8 mouse cellular contexts compared by ENCODE assay signal in genomic region chr12:84616977-84617630, GRCm38 (mm10). TPM values are rescaled to one million over a fixed set of nuclear protein-coding genes. Genes with fewer than 3 reads are reported as not detected.
A peak's percentile ranks its signal among the peaks of the same experiment; 100 is the strongest.
DNase-seq lines count a peak whose midpoint lies in the region; ATAC-seq and TF ChIP-seq lines count a peak whose summit lies in the region.

Gene Abcd4 (minus strand): TSS chr12:84617413.

- 0 out of 2 replicates have a peak, but pooled peaks have one; percentile 17 for TF ChIP-seq EP300 in ES-Bruce4 (IDR thresholded peaks at IDR 0.05; ENCODE audit: insufficient read depth, low read depth, low read length)
- peak; percentile 58; the same call in 1 of the 2 replicates for TF ChIP-seq EP300 in liver, postnatal 0 days (IDR thresholded peaks at IDR 0.05; ENCODE audit: low read depth)

- peak within 1 kb of the TSS; percentile 76 for H3K9ac ChIP-seq in ES-Bruce4 (ENCODE audit: low read depth, poor library complexity, severe bottlenecking)
- H3K9ac ChIP-seq in forebrain, embryonic 13.5 days, result peak within 1 kb of the TSS; percentile 85
- H3K9ac ChIP-seq in liver, postnatal 0 days (replicated peaks), result peak within 1 kb of the TSS; percentile 87
- peak within 1 kb of the TSS; percentile 74 for H3K9ac ChIP-seq in neural tube, embryonic 14.5 days (replicated peaks; ENCODE audit: low read depth, low read length)

- no peaks in the 10 kb centered on the region for H3K9me3 ChIP-seq in ES-Bruce4 (replicated peaks; ENCODE audit: control insufficient read depth, insufficient read depth, low read length, poor library complexity, severe bottlenecking)
- no peaks in the 10 kb centered on the region for H3K9me3 ChIP-seq in forebrain, embryonic 13.5 days (replicated peaks)
- no peaks in the 10 kb centered on the region for H3K9me3 ChIP-seq in liver, postnatal 0 days (ENCODE audit: low read length)
- no peaks in the 10 kb centered on the region for H3K9me3 ChIP-seq in neural tube, embryonic 14.5 days (ENCODE audit: control insufficient read depth, low read length)

- TF ChIP-seq CTCF in ES-Bruce4 (IDR thresholded peaks at IDR 0.05; ENCODE audit: low read depth, low read length), result peak; percentile 12
- peak; percentile 64 for TF ChIP-seq CTCF in liver, postnatal 0 days (IDR thresholded peaks at IDR 0.05; ENCODE audit: low read depth)

- peak; percentile 95 for DNase-seq in heart, postnatal 10 days
- DNase-seq in large intestine, adult 2 months (ENCODE audit: low read depth, low spot score), result peak; percentile 76
- DNase-seq in liver, postnatal 0 days, result peak; percentile 95
- DNase-seq in testis, postnatal 10 days (ENCODE audit: low spot score), result peak; percentile 92

- intact Hi-C loops in heart, postnatal 10 days (cut with DNase I), result no loop called here

- TF ChIP-seq POLR2A in ES-Bruce4 (IDR thresholded peaks at IDR 0.05; ENCODE audit: insufficient read depth, low read length), result peak; percentile 86

- H3K4me3 ChIP-seq in ES-Bruce4 (ENCODE audit: low read depth, low read length), result peak within 1 kb of the TSS; percentile 84
- peak within 1 kb of the TSS; percentile 78 for H3K4me3 ChIP-seq in forebrain, embryonic 13.5 days
- H3K4me3 ChIP-seq in liver, postnatal 0 days (ENCODE audit: low read depth, low read length), result peak within 1 kb of the TSS; percentile 83
- H3K4me3 ChIP-seq in neural tube, embryonic 14.5 days (ENCODE audit: low read depth, low read length), result peak within 1 kb of the TSS; percentile 76

- H3K27ac ChIP-seq in ES-Bruce4 (ENCODE audit: insufficient read depth, low read length), result no peak within 1 kb of the TSS; the same call in 1 of the 2 replicates
- H3K27ac ChIP-seq in forebrain, embryonic 13.5 days, result no peak within 1 kb of the TSS
- H3K27ac ChIP-seq in liver, postnatal 0 days (ENCODE audit: low read depth), result peak within 1 kb of the TSS; percentile 51; the same call in 1 of the 2 replicates
- no peak within 1 kb of the TSS for H3K27ac ChIP-seq in neural tube, embryonic 14.5 days (ENCODE audit: low read depth, low read length)

- peak; percentile 99 for ATAC-seq in cerebellum, adult (ENCODE audit: insufficient number of reproducible peaks, low FRiP score, low TSS enrichment)
- ATAC-seq in forebrain, embryonic 13.5 days, result peak; percentile 98
- ATAC-seq in liver, postnatal 0 days, result peak; percentile 100
- ATAC-seq in neural tube, embryonic 14.5 days (ENCODE audit: low read depth), result peak; percentile 97

- H3K27me3 ChIP-seq in ES-Bruce4 (ENCODE audit: control insufficient read depth, insufficient read depth, low read length, poor library complexity, severe bottlenecking), result no peaks in the 10 kb centered on the region
- no peaks in the 10 kb centered on the region for H3K27me3 ChIP-seq in forebrain, embryonic 13.5 days
- H3K27me3 ChIP-seq in liver, postnatal 0 days (ENCODE audit: insufficient read depth, low read length), result no peaks in the 10 kb centered on the region
- no peaks in the 10 kb centered on the region for H3K27me3 ChIP-seq in neural tube, embryonic 14.5 days (ENCODE audit: control insufficient read depth, insufficient read depth, low read length)

- WGBS in forebrain, embryonic 13.5 days, result under 1% methylated on average over 34 of the region's 34 CpGs
- under 1% methylated on average over 34 of the region's 34 CpGs for WGBS in large intestine, adult 2 months
- 0% methylated on average over 34 of the region's 34 CpGs for WGBS in liver, postnatal 0 days (ENCODE audit: insufficient replicate concordance)
- WGBS in neural tube, embryonic 14.5 days, result under 1% methylated on average over 34 of the region's 34 CpGs

- peaks cover 3% of the 10 kb centered on the region for H3K4me1 ChIP-seq in ES-Bruce4 (ENCODE audit: control insufficient read depth, insufficient read depth, low read length)
- peaks cover 16% of the 10 kb centered on the region for H3K4me1 ChIP-seq in forebrain, embryonic 13.5 days
- peaks cover 8% of the 10 kb centered on the region; the same call in 1 of the 2 replicates for H3K4me1 ChIP-seq in liver, postnatal 0 days (ENCODE audit: insufficient read depth)
- H3K4me1 ChIP-seq in neural tube, embryonic 14.5 days (ENCODE audit: control insufficient read depth, insufficient read depth, low read length), result no peaks in the 10 kb centered on the region

- no peaks in the 10 kb centered on the region for H3K36me3 ChIP-seq in ES-Bruce4 (ENCODE audit: control insufficient read depth, insufficient read depth, low read length, poor library complexity, severe bottlenecking)
- 0 out of 2 replicates have a peak, but pooled peaks cover 6% of the 10 kb centered on the region for H3K36me3 ChIP-seq in forebrain, embryonic 13.5 days (ENCODE audit: poor library complexity, severe bottlenecking)
- H3K36me3 ChIP-seq in liver, postnatal 0 days (replicated peaks; ENCODE audit: insufficient read depth, low read length), result no peaks in the 10 kb centered on the region
- no peaks in the 10 kb centered on the region for H3K36me3 ChIP-seq in neural tube, embryonic 14.5 days (ENCODE audit: control insufficient read depth, insufficient read depth, low read length)

- H3K4me2 ChIP-seq in forebrain, embryonic 13.5 days, result peak within 1 kb of the TSS; percentile 68
- peak within 1 kb of the TSS; percentile 94 for H3K4me2 ChIP-seq in liver, postnatal 0 days (ENCODE audit: low read depth, low read length)
- peak within 1 kb of the TSS; percentile 63 for H3K4me2 ChIP-seq in neural tube, embryonic 14.5 days (ENCODE audit: low read depth, low read length)

RNA-seq across cellular contexts. Expression of gene Abcd4, which starts in this region (rescaled TPM):
- polyA plus RNA-seq in ES-Bruce4 (2011; ENCODE audit: insufficient read depth, insufficient read length, low read depth, missing spikeins), result 20.8 and 20.9 TPM in 2 replicates
- polyA plus RNA-seq in forebrain, embryonic 13.5 days (2015; fragmentation: Nextera tagmentation; extraction: Ambion mirVana), result 13.9 and 14.7 TPM in 2 replicates
- total RNA-seq in heart, postnatal 10 days (2021), result 1 to 10 TPM; 5.8 to 7.3 TPM
- polyA plus RNA-seq in large intestine, adult 2 months (2012; rRNA removed), result 29.0 and 49.4 TPM in 2 replicates
- polyA plus RNA-seq in liver, postnatal 0 days (2015; fragmentation: Nextera tagmentation; extraction: Ambion mirVana), result 2.1 and 2.7 TPM in 2 replicates
- polyA plus RNA-seq in neural tube, embryonic 14.5 days (2014; fragmentation: Nextera tagmentation; extraction: Ambion mirVana), result 11.2 and 13.1 TPM in 2 replicates
